Mouse (Mus musculus) splenic B cell, adult 2 months (primary cell): ENCODE measurements at regions not wholly inside any gene's neighbourhood (a gene's known extent, or its start where the extent isn't known, plus 50 kb on each side); places are given as distances from the start of the nearest gene placed in this dataset.

Source experiments
- DNase-seq: peaks from one replicate; pipeline ENCODE4 v3.0.0-alpha.2; 2011; ENCODE audit warnings: low read depth, low spot score
- H3K27me3 ChIP-seq: 2 replicates; pipeline ENCODE4 v1.6.1; 2012; ENCODE audit warnings: mild to moderate bottlenecking, low read length, moderate library complexity, mixed read lengths; ENCODE audit not compliant: control insufficient read depth, poor library complexity, insufficient read depth, severe bottlenecking
- H3K36me3 ChIP-seq: 2 replicates; pipeline ENCODE4 v1.6.1; 2012; ENCODE audit warnings: mild to moderate bottlenecking, low read length, moderate library complexity, mixed read lengths; ENCODE audit not compliant: control insufficient read depth, poor library complexity, insufficient read depth, severe bottlenecking

- DNase-seq = no peak
- Histone ChIP-seq H3K27me3 (no peaks in the 10 kb centered on the region), H3K36me3 (no peaks in the 10 kb centered on the region)
Measured at GRCm38 (mm10) chr7:129897511-129897910, 305.8 kb downstream of the Wdr11 start.

DNA sequence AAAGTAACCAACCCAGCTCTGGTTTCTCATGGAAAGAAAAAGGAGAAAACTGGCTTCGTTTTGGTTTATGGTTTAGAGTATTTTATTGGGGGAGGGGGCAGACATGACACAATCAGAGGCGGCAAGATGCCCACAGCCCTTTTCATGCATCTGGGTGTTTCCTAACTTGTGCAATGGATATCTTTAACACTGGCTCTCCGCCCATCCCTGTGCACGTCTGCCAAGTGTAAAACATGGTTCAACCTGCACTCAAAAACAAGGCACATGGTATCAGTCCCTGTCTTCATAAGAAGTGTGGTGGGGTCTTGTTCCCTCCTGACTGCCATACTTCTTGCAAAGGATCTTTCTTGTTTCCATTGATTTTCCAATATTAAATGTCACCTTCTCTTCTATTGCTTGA, 310.6 kb downstream of the Wdr11 start:
- Histone ChIP-seq H3K27me3 (no peaks in the 10 kb centered on the region), H3K36me3 (no peaks in the 10 kb centered on the region)
- no peak for DNase-seq

DNA sequence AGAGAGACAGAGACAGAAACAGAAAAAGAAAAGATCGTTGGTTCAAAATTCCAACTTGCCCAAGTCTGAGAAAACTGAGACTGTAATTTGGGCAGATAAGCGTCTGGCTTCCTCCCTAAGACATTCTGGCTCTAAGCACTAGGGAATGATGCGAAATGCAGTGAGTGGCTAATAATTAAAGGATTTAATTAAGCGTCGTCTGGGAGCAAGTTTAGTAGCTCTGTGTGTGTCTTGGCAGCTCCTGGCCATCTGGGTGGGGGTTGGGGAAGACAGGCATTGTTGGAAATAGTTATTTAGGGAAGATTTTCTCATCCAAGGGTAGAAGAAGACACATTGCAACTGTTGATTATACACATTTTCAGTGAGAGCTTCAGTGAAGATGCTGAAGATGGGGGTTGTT, 311.5 kb downstream of the Wdr11 start:
- no peak for DNase-seq
- no peaks in the 10 kb centered on the region for H3K27me3 ChIP-seq
- H3K36me3 ChIP-seq = no peaks in the 10 kb centered on the region

DNA sequence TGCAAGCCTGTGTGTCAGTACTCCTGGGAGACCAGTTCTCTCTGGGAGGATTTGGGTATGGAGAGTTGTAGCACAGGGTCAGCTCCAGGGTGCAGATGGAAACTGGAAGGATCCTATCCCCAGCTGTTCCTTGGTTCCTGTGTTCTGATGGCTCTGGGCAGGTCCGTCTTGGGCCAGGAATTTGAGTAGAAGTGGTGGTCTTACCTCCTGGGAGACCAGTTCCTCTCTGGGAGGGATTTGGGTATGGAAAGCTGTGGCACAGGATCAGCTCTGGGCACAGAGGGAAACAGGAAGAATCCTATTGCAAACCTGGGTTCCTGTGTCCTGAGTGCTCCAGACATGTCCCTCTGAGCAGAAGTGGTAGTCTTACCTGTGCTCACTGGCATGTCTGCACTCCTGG, 314.5 kb downstream of the Wdr11 start:
- H3K27me3 ChIP-seq = no peaks in the 10 kb centered on the region
- H3K36me3 ChIP-seq = no peaks in the 10 kb centered on the region
- no peak for DNase-seq

- no peak for DNase-seq
- H3K27me3 ChIP-seq = no peaks in the 10 kb centered on the region
- no peaks in the 10 kb centered on the region for H3K36me3 ChIP-seq
Measured at GRCm38 (mm10) chr7:129908826-129909225, 317.2 kb downstream of the Wdr11 start.

DNA sequence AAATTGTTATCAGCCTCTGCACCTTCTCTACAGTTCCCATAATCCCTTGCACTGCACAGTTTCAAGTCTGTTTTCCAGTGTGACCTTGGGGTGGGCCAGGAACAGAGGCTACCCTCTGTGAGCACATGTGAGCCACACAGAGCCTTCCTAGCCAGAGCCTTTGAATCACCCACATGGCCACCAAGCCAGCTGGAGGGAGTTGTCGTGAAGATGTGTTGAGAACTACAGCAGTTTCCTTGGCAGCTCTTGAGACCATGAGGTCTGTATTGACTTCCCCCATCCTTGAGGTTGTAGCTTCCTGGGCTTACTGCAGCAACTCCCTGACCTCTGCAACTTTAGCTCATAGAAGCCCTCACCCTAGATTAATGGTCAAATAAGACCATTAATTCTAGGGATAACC, 318.1 kb downstream of the Wdr11 start:
- H3K27me3 ChIP-seq = no peaks in the 10 kb centered on the region
- H3K36me3 ChIP-seq = no peaks in the 10 kb centered on the region
- DNase-seq = no peak

DNA sequence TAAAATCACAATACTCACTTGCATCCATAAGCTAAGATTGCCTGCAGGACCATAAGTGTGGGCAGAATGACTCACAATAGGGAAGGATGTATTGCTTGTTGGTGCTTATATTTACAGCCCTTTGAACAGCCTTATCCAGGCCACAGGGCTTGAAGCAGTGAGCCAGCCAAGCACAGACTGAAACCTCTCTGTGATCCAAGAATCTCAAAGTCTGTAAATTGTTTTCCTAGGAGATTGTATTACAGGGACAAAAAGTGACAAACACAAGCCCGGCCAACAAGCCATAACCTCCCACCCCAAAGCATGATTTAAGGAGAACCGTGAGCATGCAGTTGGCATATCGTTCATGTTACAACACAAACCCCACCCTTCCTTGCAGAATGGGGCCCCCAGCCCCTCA, 319.2 kb downstream of the Wdr11 start:
- no peaks in the 10 kb centered on the region for H3K36me3 ChIP-seq
- no peaks in the 10 kb centered on the region for H3K27me3 ChIP-seq
- DNase-seq = no peak

- no peak for DNase-seq
- H3K27me3 ChIP-seq = no peaks in the 10 kb centered on the region
- H3K36me3 ChIP-seq = no peaks in the 10 kb centered on the region
Measured at GRCm38 (mm10) chr7:129914871-129915270, 323.2 kb downstream of the Wdr11 start.

- H3K36me3 ChIP-seq = no peaks in the 10 kb centered on the region
- DNase-seq = no peak
- H3K27me3 ChIP-seq = no peaks in the 10 kb centered on the region
Measured at GRCm38 (mm10) chr7:129918240-129919200, 326.9 kb downstream of the Wdr11 start.

DNA sequence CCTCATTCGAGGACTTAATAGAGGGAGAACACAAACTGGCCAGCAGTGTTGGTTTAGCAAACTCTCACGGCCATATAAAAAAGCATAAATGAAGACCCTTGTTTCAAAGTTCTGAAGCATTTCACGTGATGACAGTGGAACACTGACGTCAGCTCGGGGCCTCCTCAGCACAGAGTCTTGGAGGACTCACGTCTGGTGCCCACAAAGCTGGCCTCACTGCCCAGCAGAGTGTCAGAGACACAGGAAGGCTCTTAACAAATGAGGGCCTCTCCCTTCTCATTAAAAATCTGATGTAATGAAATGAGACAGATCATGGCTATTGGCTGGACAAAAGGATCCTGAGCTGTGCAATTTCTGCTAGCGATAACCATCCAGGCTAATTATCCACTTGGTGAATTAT, 330.6 kb downstream of the Wdr11 start:
- no peaks in the 10 kb centered on the region for H3K27me3 ChIP-seq
- H3K36me3 ChIP-seq = no peaks in the 10 kb centered on the region
- no peak for DNase-seq

GRCm38 (mm10) chr7:129936731-129937130, 345.1 kb downstream of the Wdr11 start:
- no peak for DNase-seq
- H3K36me3 ChIP-seq = no peaks in the 10 kb centered on the region
- no peaks in the 10 kb centered on the region for H3K27me3 ChIP-seq

DNA sequence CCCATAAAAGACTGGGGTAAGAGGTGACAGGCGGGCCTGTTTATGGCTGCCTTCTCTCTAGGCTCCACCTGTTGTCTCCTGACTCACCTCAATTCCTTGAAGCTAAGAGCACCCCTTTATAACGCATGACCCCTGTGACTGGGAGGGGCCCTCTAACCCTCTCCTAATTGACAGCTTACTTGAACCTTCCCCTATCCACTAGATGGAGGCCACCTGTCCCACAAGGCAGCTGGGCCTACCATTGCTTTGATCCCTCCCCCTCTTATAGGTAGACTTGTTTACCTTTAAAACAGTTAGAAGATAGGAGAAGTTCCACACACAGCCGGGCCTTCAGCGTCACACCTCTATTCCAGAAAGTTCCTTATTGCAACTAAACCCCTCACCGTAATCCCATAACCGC, 346.1 kb downstream of the Wdr11 start:
- H3K27me3 ChIP-seq = no peaks in the 10 kb centered on the region
- no peak for DNase-seq
- H3K36me3 ChIP-seq = no peaks in the 10 kb centered on the region

DNA sequence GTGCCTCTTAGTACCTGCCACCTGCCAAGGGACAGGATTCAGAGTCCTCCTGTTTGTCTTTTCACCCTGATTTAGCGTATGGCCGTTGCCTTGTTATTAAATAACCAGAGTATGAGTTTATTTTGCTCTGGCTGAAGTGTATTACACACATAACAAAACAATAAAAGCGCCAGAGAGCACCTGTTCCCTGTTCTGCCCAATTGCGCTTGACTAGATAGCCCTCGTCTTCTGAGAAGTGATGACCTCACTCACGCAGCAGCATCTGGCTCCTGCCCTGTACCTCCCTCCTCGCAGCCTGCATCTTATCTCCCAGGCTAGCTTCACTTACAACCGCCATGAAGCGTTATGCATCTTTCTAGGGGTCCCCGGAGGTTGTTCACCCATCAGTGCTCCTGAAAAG, 346.5 kb downstream of the Wdr11 start:
- no peak for DNase-seq
- Histone ChIP-seq H3K27me3 (no peaks in the 10 kb centered on the region), H3K36me3 (no peaks in the 10 kb centered on the region)

DNA sequence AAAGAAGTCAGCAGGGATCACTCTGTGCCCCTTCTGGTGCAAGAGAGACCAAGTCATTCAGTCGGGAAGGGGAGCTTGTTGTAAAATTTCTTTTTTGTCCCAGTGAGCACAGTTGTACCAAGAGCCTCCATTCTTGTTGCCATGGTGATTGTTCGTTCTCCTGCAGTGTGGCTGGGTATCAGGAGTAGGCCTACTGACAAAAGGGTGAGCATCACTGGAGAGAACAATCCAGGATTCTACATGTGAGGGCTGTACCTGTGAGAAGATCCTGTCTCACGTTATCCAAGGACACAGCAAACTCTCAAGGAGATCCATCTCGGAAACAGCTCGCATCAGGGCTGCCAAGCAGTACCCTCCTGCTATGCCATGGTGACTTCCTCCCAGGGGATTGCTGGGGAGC, 347.6 kb downstream of the Wdr11 start:
- DNase-seq = no peak
- Histone ChIP-seq H3K36me3 (no peaks in the 10 kb centered on the region), H3K27me3 (no peaks in the 10 kb centered on the region)

GRCm38 (mm10) chr7:129941311-129942029, 349.8 kb downstream of the Wdr11 start:
- Histone ChIP-seq H3K27me3 (no peaks in the 10 kb centered on the region), H3K36me3 (no peaks in the 10 kb centered on the region)
- DNase-seq = no peak
